Mouse (Mus musculus): ENCODE measurements around the gene Ciao2b. TPM values are rescaled to one million over a fixed set of nuclear protein-coding genes. Genes with fewer than 3 reads are reported as not detected.

Gene Ciao2b
- polyA plus RNA-seq, 1 experiment from 2014 or later = 89.4 TPM

DNA sequence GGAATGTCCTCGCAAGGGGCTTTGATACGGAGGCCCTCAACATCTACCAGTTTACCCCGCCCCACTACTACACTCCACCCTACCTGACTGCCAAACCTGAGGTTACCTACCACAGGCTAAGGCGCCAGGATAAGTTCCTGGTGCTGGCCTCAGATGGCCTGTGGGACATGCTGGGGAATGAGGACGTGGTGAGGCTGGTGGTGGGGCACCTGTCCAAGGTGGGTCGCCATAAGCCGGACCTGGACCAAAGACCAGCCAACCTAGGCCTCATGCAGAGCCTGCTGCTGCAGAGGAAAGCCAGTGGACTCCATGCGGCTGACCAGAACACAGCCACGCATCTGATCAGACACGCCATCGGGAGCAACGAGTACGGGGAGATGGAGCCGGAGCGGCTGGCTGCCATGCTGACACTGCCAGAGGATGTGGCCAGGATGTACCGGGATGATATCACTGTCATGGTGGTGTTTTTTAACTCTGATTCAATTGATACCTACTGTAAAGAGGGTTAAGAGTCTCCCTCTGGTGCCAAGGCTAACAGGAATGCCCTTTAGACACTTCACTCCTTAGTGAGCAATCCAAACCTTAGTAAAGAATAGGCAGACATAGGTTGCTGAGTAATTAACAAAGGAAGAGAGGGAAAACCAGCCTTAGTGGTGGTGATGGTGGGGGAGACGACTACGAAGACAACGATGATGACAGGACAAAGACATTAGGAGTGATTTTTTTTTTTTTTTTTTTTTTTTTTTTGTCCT is 47.0 kb downstream of the Ciao2b start:
- Histone ChIP-seq H3K4me3 (no peak overlapping the region), H3K9ac (no peak overlapping the region), H3K27me3 (no peaks in the 10 kb centered on the region), H3K4me1 (peaks cover 14% of the 10 kb centered on the region), H3K4me2 (replicated peaks) (no peak overlapping the region), H3K9me3 (no peaks in the 10 kb centered on the region), H3K36me3 (peaks cover 40% of the 10 kb centered on the region), H3K27ac (no peak overlapping the region)
- 95% methylated on average over 19 of the region's 19 CpGs for WGBS
- no peak for ATAC-seq (ENCODE audit: low FRiP score, low read depth)

- Histone ChIP-seq H3K4me3 (no peak overlapping the region), H3K27me3 (no peaks in the 10 kb centered on the region), H3K4me1 (peaks cover 14% of the 10 kb centered on the region), H3K4me2 (replicated peaks) (no peak overlapping the region), H3K9ac (no peak overlapping the region), H3K27ac (no peak overlapping the region), H3K9me3 (no peaks in the 10 kb centered on the region), H3K36me3 (peaks cover 40% of the 10 kb centered on the region)
- ATAC-seq (ENCODE audit: low FRiP score, low read depth) = no peak
- WGBS = 90% methylated on average over 31 of the region's 31 CpGs
Measured at GRCm38 (mm10) chr8:104593536-104594325, 48.0 kb downstream of the Ciao2b start.

- Histone ChIP-seq H3K36me3 (peaks cover 38% of the 10 kb centered on the region), H3K4me2 (replicated peaks) (peak overlapping the region; percentile 88), H3K9ac (no peak overlapping the region), H3K27me3 (no peaks in the 10 kb centered on the region), H3K9me3 (no peaks in the 10 kb centered on the region), H3K4me1 (peaks cover 14% of the 10 kb centered on the region), H3K4me3 (peak overlapping the region; percentile 69), H3K27ac (no peak overlapping the region)
- WGBS = 60% methylated on average over 6 of the region's 6 CpGs
- ATAC-seq (ENCODE audit: low FRiP score, low read depth) = no peak
Measured at GRCm38 (mm10) chr8:104592566-104592965, 49.2 kb downstream of the Ciao2b start.

DNA sequence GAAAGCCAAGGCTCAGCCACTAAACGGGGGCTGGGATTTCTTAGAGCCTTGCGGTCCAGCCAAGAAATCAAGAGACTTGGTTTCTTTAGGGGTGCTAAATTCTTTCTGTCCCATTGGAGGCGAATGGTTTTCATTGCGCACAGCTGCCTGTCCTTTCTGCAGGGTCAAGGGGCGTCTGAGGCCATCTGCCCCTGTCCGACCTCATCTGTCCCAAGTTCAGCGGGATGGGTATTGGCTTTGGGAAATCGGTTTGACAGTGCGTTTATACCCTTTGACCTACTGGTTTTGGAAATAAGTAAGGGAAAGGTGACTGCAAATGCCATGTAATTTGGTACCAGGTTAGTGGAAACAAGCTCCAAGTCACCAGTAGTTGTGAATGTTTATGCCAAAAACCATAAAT is 49.9 kb downstream of the Ciao2b start:
- Histone ChIP-seq H3K27me3 (no peaks in the 10 kb centered on the region), H3K4me3 (peak overlapping the region; percentile 69), H3K9ac (peak overlapping the region; percentile 74), H3K36me3 (peaks cover 33% of the 10 kb centered on the region), H3K4me1 (peaks cover 14% of the 10 kb centered on the region), H3K4me2 (replicated peaks) (peak overlapping the region; percentile 88), H3K9me3 (no peaks in the 10 kb centered on the region), H3K27ac (peak overlapping the region; percentile 83)
- WGBS = under 1% methylated on average over 9 of the region's 9 CpGs
- peak; percentile 3; the same call in 1 of the 2 replicates for ATAC-seq (ENCODE audit: low FRiP score, low read depth)

GRCm38 (mm10) chr8:104591133-104591834 is 50.5 kb downstream of the Ciao2b start, which contains the start of gene Pdp2:
Gene Pdp2 (plus strand): TSS chr8:104591451.
- Histone ChIP-seq H3K9me3 (no peaks in the 10 kb centered on the region), H3K9ac (peak within 1 kb of the TSS; percentile 74), H3K4me1 (peaks cover 14% of the 10 kb centered on the region), H3K36me3 (peaks cover 28% of the 10 kb centered on the region), H3K27me3 (no peaks in the 10 kb centered on the region), H3K4me2 (replicated peaks) (peak within 1 kb of the TSS; percentile 88), H3K27ac (peak within 1 kb of the TSS; percentile 83), H3K4me3 (peak within 1 kb of the TSS; percentile 69)
- peak; percentile 98 for ATAC-seq (ENCODE audit: low FRiP score, low read depth)
- WGBS = under 1% methylated on average over 44 of the region's 44 CpGs

DNA sequence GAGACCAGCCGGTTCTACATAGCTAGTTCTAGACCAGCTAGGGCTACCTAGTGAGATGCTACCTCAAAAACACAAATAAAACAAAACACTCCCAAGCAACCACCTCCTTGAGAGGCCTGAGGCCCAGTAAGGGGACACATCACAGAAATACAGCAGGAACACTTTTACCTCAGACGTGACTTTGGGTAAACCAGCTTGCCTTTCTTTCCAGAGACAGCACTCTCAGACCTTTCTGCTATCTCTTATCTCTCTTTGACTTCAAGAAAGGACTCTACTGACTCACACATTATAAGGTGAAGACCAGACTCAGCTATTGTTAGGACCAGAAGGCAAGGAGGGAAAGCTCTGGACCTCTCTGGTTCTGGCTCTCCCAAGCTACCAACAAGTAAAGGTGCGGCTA is 51.5 kb downstream of the Ciao2b start:
- no peak overlapping the region for H3K27ac ChIP-seq
- H3K36me3 ChIP-seq = peaks cover 18% of the 10 kb centered on the region
- H3K4me2 ChIP-seq (replicated peaks) = no peak overlapping the region
- no peak overlapping the region for H3K9ac ChIP-seq
- H3K4me3 ChIP-seq = no peak overlapping the region
- ATAC-seq (ENCODE audit: low FRiP score, low read depth) = no peak
- WGBS = 92% methylated on average over 3 of the region's 3 CpGs
- H3K27me3 ChIP-seq = no peaks in the 10 kb centered on the region
- no peaks in the 10 kb centered on the region for H3K9me3 ChIP-seq
- peaks cover 14% of the 10 kb centered on the region for H3K4me1 ChIP-seq

Other genes starting within 250 kb of the Ciao2b start
- gene Cmtm4, start 246.2 kb downstream of the Ciao2b start, polyA plus RNA-seq (2015; fragmentation: Nextera tagmentation; extraction: Ambion mirVana) = 2.8 and 3.0 TPM in 2 replicates
- gene Dync1li2, start 198.9 kb downstream of the Ciao2b start, polyA plus RNA-seq (2015; fragmentation: Nextera tagmentation; extraction: Ambion mirVana) = 64.7 and 65.5 TPM in 2 replicates
- gene Terb1, start 132.1 kb downstream of the Ciao2b start, polyA plus RNA-seq (2015; fragmentation: Nextera tagmentation; extraction: Ambion mirVana) = 0.29 and 0.45 TPM in 2 replicates
- 116 and 122 TPM in 2 replicates for gene Nae1, start 107.3 kb downstream of the Ciao2b start, polyA plus RNA-seq (2015; fragmentation: Nextera tagmentation; extraction: Ambion mirVana)
- 0.83 and 0.93 TPM in 2 replicates for gene Car7, start 107.3 kb downstream of the Ciao2b start, polyA plus RNA-seq (2015; fragmentation: Nextera tagmentation; extraction: Ambion mirVana)
- gene Pdp2, start 50.5 kb downstream of the Ciao2b start, polyA plus RNA-seq (2015; fragmentation: Nextera tagmentation; extraction: Ambion mirVana) = 13.8 and 14.0 TPM in 2 replicates
- gene Cdh16, start 17.6 kb downstream of the Ciao2b start, polyA plus RNA-seq (2015; fragmentation: Nextera tagmentation; extraction: Ambion mirVana) = 0.22 TPM in 1 of 2 replicates, not detected in the other
- gene Rrad, start 10.6 kb downstream of the Ciao2b start, polyA plus RNA-seq (2015; fragmentation: Nextera tagmentation; extraction: Ambion mirVana) = 18.1 TPM in 2 replicates
- gene Ces2a, start 92.0 kb upstream of the Ciao2b start, polyA plus RNA-seq (2015; fragmentation: Nextera tagmentation; extraction: Ambion mirVana) = not detected in 2 replicates
- gene Ces2b, start 189.6 kb upstream of the Ciao2b start, polyA plus RNA-seq (2015; fragmentation: Nextera tagmentation; extraction: Ambion mirVana) = 0.09 TPM in 1 of 2 replicates, not detected in the other
- not detected in 2 replicates for gene Ces2c, start 205.1 kb upstream of the Ciao2b start, polyA plus RNA-seq (2015; fragmentation: Nextera tagmentation; extraction: Ambion mirVana)

Data from limb, embryonic 13.5 days (tissue).